Mouse (Mus musculus) brain, embryonic 14.5 days (tissue): ENCODE data around the gene Plin3.
A peak's percentile ranks its signal among the peaks of the same experiment; 100 is the strongest.

ENCODE experiments used
- CTCF ChIP-seq: fragments of 200-500 bp; IDR thresholded peaks from 2 replicates; pipeline ENCODE4 v1.5.1; 2012; ENCODE audit warnings: inconsistent platforms, mild to moderate bottlenecking, moderate library complexity, borderline replicate concordance; ENCODE audit not compliant: insufficient read depth, insufficient read length; ENCODE audit errors: extremely low read depth
- POLR2A ChIP-seq: fragments of 200-500 bp; IDR thresholded peaks from 2 replicates; pipeline ENCODE4 v1.6.1; 2012; ENCODE audit warnings: mild to moderate bottlenecking, inconsistent platforms, borderline replicate concordance; ENCODE audit not compliant: poor library complexity, insufficient read depth, insufficient read length, severe bottlenecking; ENCODE audit errors: extremely low read depth

DNA sequence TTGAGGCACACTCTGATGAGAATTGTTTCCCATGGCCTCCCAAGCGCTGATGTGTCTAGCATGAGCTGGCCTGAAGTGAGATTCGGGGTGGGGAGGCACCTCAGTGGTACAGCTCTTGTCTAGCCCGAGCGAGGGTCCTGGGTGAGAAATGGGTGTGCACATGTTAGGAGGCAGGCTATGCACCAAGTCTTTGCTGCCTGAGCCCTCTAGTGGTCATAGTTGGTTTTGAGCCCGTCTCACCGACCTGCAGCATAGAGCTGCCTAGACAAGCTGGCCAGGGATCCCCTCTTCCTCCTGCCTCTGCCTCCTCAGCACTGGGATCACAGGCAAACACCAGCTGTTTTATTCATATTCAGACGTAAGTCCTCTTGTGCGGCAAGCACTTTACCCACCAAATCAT, 28.7 kb downstream of the Plin3 start:
- TF ChIP-seq POLR2A (no peak), CTCF (peak; percentile 90)
